Mouse (Mus musculus) kidney, adult 11 months (tissue): Measurements from ENCODE around the gene Rcan2.
"Not testable (repeated sequence)": the region's sequence is repeated elsewhere in the genome, so short reads cannot be mapped to it uniquely, and the experiment has no call there.

Experiments
- DNase-seq: peaks from one replicate; pipeline ENCODE4 v3.0.0; 2022

Rcan2 gene

GRCm38 (mm10) chr17:43801077-43801476 lies at the start of gene Rcan2:
Gene Rcan2 (plus strand): TSS chr17:43801351.
- peak; percentile 45 for DNase-seq

- DNase-seq = no peak
These were observed 48.3 kb upstream of the Rcan2 start for GRCm38 (mm10) chr17:43752811-43753210.

GRCm38 (mm10) chr17:43754687-43755086 lies 46.5 kb upstream of the Rcan2 start:
- DNase-seq = no peak

- DNase-seq = peak; percentile 53
These were observed 42.4 kb upstream of the Rcan2 start for GRCm38 (mm10) chr17:43758607-43759259.

GRCm38 (mm10) chr17:43784531-43784930 lies 16.6 kb upstream of the Rcan2 start:
- peak; percentile 26 for DNase-seq

GRCm38 (mm10) chr17:43788222-43788621 lies 12.9 kb upstream of the Rcan2 start:
- DNase-seq = no peak

GRCm38 (mm10) chr17:43789376-43789775 lies 11.8 kb upstream of the Rcan2 start:
- DNase-seq = no peak

GRCm38 (mm10) chr17:43791751-43792150 lies 9.4 kb upstream of the Rcan2 start:
- DNase-seq = no peak

- no peak for DNase-seq
These were observed 6.3 kb upstream of the Rcan2 start for GRCm38 (mm10) chr17:43794731-43795280.

GRCm38 (mm10) chr17:43801595-43802373 lies 633 bp downstream of the Rcan2 start:
- peak; percentile 50 for DNase-seq

GRCm38 (mm10) chr17:43802414-43802813 lies 1.3 kb downstream of the Rcan2 start:
- peak; percentile 15 for DNase-seq

GRCm38 (mm10) chr17:43803111-43803510 lies 2.0 kb downstream of the Rcan2 start:
- no peak for DNase-seq

GRCm38 (mm10) chr17:43803764-43804163 lies 2.6 kb downstream of the Rcan2 start:
- no peak for DNase-seq

- no peak for DNase-seq
These were observed 5.7 kb downstream of the Rcan2 start for GRCm38 (mm10) chr17:43806841-43807240.

GRCm38 (mm10) chr17:43811453-43811852 lies 10.3 kb downstream of the Rcan2 start:
- DNase-seq = no peak

GRCm38 (mm10) chr17:43815376-43815775 lies 14.2 kb downstream of the Rcan2 start:
- DNase-seq = no peak

GRCm38 (mm10) chr17:43816480-43816879 lies 15.3 kb downstream of the Rcan2 start:
- no peak for DNase-seq

GRCm38 (mm10) chr17:43817171-43817570 lies 16.0 kb downstream of the Rcan2 start:
- DNase-seq = no peak

GRCm38 (mm10) chr17:43818390-43818789 lies 17.2 kb downstream of the Rcan2 start:
- DNase-seq = no peak

- DNase-seq = no peak
These were observed 19.8 kb downstream of the Rcan2 start for GRCm38 (mm10) chr17:43820904-43821303.

- DNase-seq = no peak
These were observed 21.1 kb downstream of the Rcan2 start for GRCm38 (mm10) chr17:43822207-43822606.

- DNase-seq = no peak
These were observed 21.5 kb downstream of the Rcan2 start for GRCm38 (mm10) chr17:43822630-43823029.

- no peak for DNase-seq
These were observed 23.7 kb downstream of the Rcan2 start for GRCm38 (mm10) chr17:43824781-43825410.

GRCm38 (mm10) chr17:43825411-43825785 lies 24.2 kb downstream of the Rcan2 start:
- DNase-seq = not testable (repeated sequence)
